Mouse (Mus musculus) lung, embryonic 14.5 days (tissue): ENCODE measurements around the gene Nup93. TPM values are rescaled to one million over a fixed set of nuclear protein-coding genes. Genes with fewer than 3 reads are reported as not detected.

Experiments used
- ATAC-seq: fragments of 200-750 bp; cut with Nextera tagmentation; 2 replicates; pipeline ENCODE4 v1.8.0; 2017; ENCODE audit warnings: mild to moderate bottlenecking, moderate TSS enrichment, moderate library complexity; ENCODE audit not compliant: insufficient read depth
- DNase-seq: peaks from one replicate; pipeline ENCODE4 v3.0.0-alpha.2; 2015
- H3K27ac ChIP-seq: fragments of 300-500 bp; sonication (generic); 2 replicates; pipeline ENCODE4 v1.5.1; 2014; ENCODE audit warnings: low read depth, mild to moderate bottlenecking, moderate library complexity
- H3K27me3 ChIP-seq: fragments of 300-500 bp; sonication (generic); 2 replicates; pipeline ENCODE4 v1.6.1; 2014; ENCODE audit warnings: low read length, control low read depth; ENCODE audit not compliant: insufficient read depth
- H3K36me3 ChIP-seq: fragments of 300-500 bp; sonication (generic); 2 replicates; pipeline ENCODE4 v1.6.1; 2014; ENCODE audit warnings: control low read depth; ENCODE audit not compliant: insufficient read depth
- H3K4me1 ChIP-seq: fragments of 300-500 bp; sonication (generic); 2 replicates; pipeline ENCODE4 v1.6.1; 2014; ENCODE audit warnings: antibody characterized with exemption, control low read depth; ENCODE audit not compliant: insufficient read depth
- H3K4me2 ChIP-seq: fragments of 300-500 bp; sonication (generic); 2 replicates; pipeline ENCODE4 v1.6.1; 2014; ENCODE audit warnings: mild to moderate bottlenecking
- H3K4me3 ChIP-seq: fragments of 300-500 bp; sonication (generic); 2 replicates; pipeline ENCODE4 v1.5.1; 2014; ENCODE audit warnings: low read depth, low read length
- H3K9ac ChIP-seq: fragments of 300-500 bp; sonication (generic); 2 replicates; pipeline ENCODE4 v1.6.1; 2014
- H3K9me3 ChIP-seq: fragments of 300-500 bp; sonication (generic); 2 replicates; pipeline ENCODE4 v1.6.1; 2016; ENCODE audit warnings: low read depth, low read length, control low read depth
- CTCF ChIP-seq: IDR thresholded peaks from 2 replicates; pipeline ENCODE4 v1.5.1; 2016; ENCODE audit warnings: antibody characterized with exemption, low read depth
- WGBS: fragments of 180-500 bp; shearing (Covaris S2); extraction: QIAGEN DNeasy Blood & Tissue Kit; methylation state at CpG from one replicate; pipeline ENCODE4 v1.1.7; 2014; 5-methylcytosine and 5-hydroxymethylcytosine counted together
- polyA plus RNA-seq: library from polyadenylated mRNA; unstranded; fragments of >200 nt; fragmentation: Nextera tagmentation; extraction: Ambion mirVana; gene quantifications from 2 replicates; pipeline ENCODE4 v1.2.1, GENCODE M21; 2014

Gene Nup93
- polyA plus RNA-seq, 1 experiment from 2014 or later: 126 TPM

- peaks cover 17% of the 10 kb centered on the region; the same call in 1 of the 2 replicates for H3K36me3 ChIP-seq
- WGBS: 59% methylated on average over 6 of the region's 6 CpGs
- no peak overlapping the region for H3K4me2 ChIP-seq
- no peak for TF ChIP-seq CTCF
- H3K9ac ChIP-seq: no peak overlapping the region
- H3K9me3 ChIP-seq: no peaks in the 10 kb centered on the region
- H3K27ac ChIP-seq: peak overlapping the region; percentile 65
- no peak overlapping the region for H3K4me3 ChIP-seq
- no peaks in the 10 kb centered on the region for H3K27me3 ChIP-seq
- no peaks in the 10 kb centered on the region for H3K4me1 ChIP-seq
- DNase-seq (peak; percentile 59), ATAC-seq (no peak)
Observed at GRCm38 (mm10) chr8:94295687-94296086, 81.3 kb downstream of the Nup93 start.

- Histone ChIP-seq H3K27me3 (no peaks in the 10 kb centered on the region), H3K4me3 (no peak overlapping the region), H3K9me3 (no peaks in the 10 kb centered on the region), H3K9ac (no peak overlapping the region), H3K27ac (peak overlapping the region; percentile 65; the same call in 1 of the 2 replicates), H3K36me3 (peaks cover 21% of the 10 kb centered on the region), H3K4me1 (no peaks in the 10 kb centered on the region), H3K4me2 (no peak overlapping the region)
- whole genome bisulfite sequencing: 60% methylated on average over 9 of the region's 9 CpGs
- TF ChIP-seq CTCF: no peak
- peak; percentile 49; the same call in 1 of the 2 replicates for ATAC-seq
- no peak for DNase-seq
Observed at GRCm38 (mm10) chr8:94296312-94296991, 82.1 kb downstream of the Nup93 start.

GRCm38 (mm10) chr8:94297101-94297500 lies 82.7 kb downstream of the Nup93 start:
- ATAC-seq: no peak
- peaks cover 27% of the 10 kb centered on the region for H3K36me3 ChIP-seq
- no peaks in the 10 kb centered on the region for H3K9me3 ChIP-seq
- DNase-seq: no peak
- no peaks in the 10 kb centered on the region for H3K27me3 ChIP-seq
- H3K4me2 ChIP-seq: no peak overlapping the region
- no peak overlapping the region; the same call in 1 of the 2 replicates for H3K9ac ChIP-seq
- 72% methylated on average over 6 of the region's 6 CpGs for WGBS
- no peak overlapping the region for H3K4me3 ChIP-seq
- no peaks in the 10 kb centered on the region for H3K4me1 ChIP-seq
- no peak for TF ChIP-seq CTCF
- peak overlapping the region; percentile 65; the same call in 1 of the 2 replicates for H3K27ac ChIP-seq

- peaks cover 50% of the 10 kb centered on the region for H3K36me3 ChIP-seq
- ATAC-seq (no peak), DNase-seq (peak; percentile 18)
- WGBS: 59% methylated on average over 4 of the region's 4 CpGs
- no peak overlapping the region for H3K4me3 ChIP-seq
- H3K9ac ChIP-seq: no peak overlapping the region
- H3K4me2 ChIP-seq: no peak overlapping the region
- H3K4me1 ChIP-seq: no peaks in the 10 kb centered on the region
- H3K27me3 ChIP-seq: no peaks in the 10 kb centered on the region
- H3K9me3 ChIP-seq: no peaks in the 10 kb centered on the region
- 0 out of 2 replicates have a peak overlapping the region, but pooled peaks have one; percentile 26 for H3K27ac ChIP-seq
- no peak for TF ChIP-seq CTCF
Observed at GRCm38 (mm10) chr8:94300809-94301208, 86.4 kb downstream of the Nup93 start.

- Histone ChIP-seq H3K27ac (no peak overlapping the region), H3K9ac (no peak overlapping the region), H3K4me1 (no peaks in the 10 kb centered on the region), H3K4me2 (no peak overlapping the region), H3K4me3 (no peak overlapping the region), H3K27me3 (no peaks in the 10 kb centered on the region), H3K9me3 (no peaks in the 10 kb centered on the region), H3K36me3 (peaks cover 74% of the 10 kb centered on the region)
- no peak for ATAC-seq
- 89% methylated on average over 2 of the region's 2 CpGs for WGBS
- no peak for DNase-seq
- no peak for TF ChIP-seq CTCF
Observed at GRCm38 (mm10) chr8:94304412-94304811, 90.0 kb downstream of the Nup93 start.

GRCm38 (mm10) chr8:94306989-94307513 lies 92.7 kb downstream of the Nup93 start:
- H3K4me2 ChIP-seq: no peak overlapping the region
- no peaks in the 10 kb centered on the region for H3K27me3 ChIP-seq
- peaks cover 86% of the 10 kb centered on the region for H3K36me3 ChIP-seq
- ATAC-seq (no peak), DNase-seq (peak; percentile 10)
- no peak overlapping the region; the same call in 1 of the 2 replicates for H3K27ac ChIP-seq
- H3K9ac ChIP-seq: no peak overlapping the region
- no peak overlapping the region for H3K4me3 ChIP-seq
- TF ChIP-seq CTCF: no peak
- H3K4me1 ChIP-seq: no peaks in the 10 kb centered on the region
- 62% methylated on average over 7 of the region's 7 CpGs for WGBS
- no peaks in the 10 kb centered on the region for H3K9me3 ChIP-seq

- H3K27me3 ChIP-seq: no peaks in the 10 kb centered on the region
- peaks cover 85% of the 10 kb centered on the region for H3K36me3 ChIP-seq
- ATAC-seq: no peak
- WGBS: 76% methylated on average over 9 of the region's 9 CpGs
- H3K27ac ChIP-seq: no peak overlapping the region
- H3K9ac ChIP-seq: no peak overlapping the region
- TF ChIP-seq CTCF: no peak
- no peak overlapping the region for H3K4me3 ChIP-seq
- no peaks in the 10 kb centered on the region for H3K4me1 ChIP-seq
- no peak for DNase-seq
- H3K4me2 ChIP-seq: no peak overlapping the region
- H3K9me3 ChIP-seq: no peaks in the 10 kb centered on the region
Observed at GRCm38 (mm10) chr8:94307652-94308051, 93.3 kb downstream of the Nup93 start.
